Mouse (Mus musculus) mouse embryonic stem cell (cell line): ENCODE results near the gene Dolk.

Source experiments
- in situ Hi-C, 2 experiments: fragments of 300-500 bp; cut with MboI; formaldehyde crosslinking; loops; 1 replicate in 1 of 2; 3 replicates in 1 of 2; pipeline ENCODE4 v1.14.3; 2019 to 2020; ENCODE audit warnings: low sequenced_read_pairs in 2 of 2, low pct_unique_long_range_greater_than_20kb in 1 of 2, mixed read lengths in 1 of 2; ENCODE audit not compliant: unreplicated experiment in 1 of 2

The Dolk gene

DNA sequence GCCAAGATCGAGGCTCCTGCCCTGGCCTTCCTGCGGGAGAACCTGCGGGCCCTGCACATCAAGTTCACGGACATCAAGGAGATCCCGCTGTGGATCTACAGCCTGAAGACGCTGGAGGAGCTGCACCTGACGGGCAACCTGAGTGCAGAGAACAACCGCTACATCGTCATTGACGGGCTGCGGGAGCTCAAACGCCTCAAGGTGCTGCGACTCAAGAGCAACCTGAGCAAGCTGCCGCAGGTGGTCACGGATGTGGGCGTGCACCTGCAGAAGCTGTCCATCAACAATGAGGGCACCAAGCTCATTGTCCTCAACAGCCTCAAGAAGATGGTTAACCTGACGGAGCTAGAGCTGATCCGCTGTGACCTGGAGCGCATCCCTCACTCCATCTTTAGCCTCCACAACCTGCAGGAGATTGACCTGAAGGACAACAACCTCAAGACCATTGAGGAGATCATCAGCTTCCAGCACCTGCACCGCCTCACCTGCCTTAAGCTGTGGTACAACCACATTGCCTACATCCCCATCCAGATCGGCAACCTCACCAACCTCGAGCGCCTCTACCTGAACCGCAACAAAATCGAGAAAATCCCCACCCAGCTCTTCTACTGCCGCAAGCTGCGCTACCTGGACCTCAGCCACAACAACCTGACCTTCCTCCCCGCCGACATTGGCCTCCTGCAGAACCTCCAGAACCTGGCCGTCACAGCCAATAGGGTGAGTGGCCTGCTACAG lies 29.4 kb downstream of the Dolk start:
- in situ Hi-C loops: no loop called here

DNA sequence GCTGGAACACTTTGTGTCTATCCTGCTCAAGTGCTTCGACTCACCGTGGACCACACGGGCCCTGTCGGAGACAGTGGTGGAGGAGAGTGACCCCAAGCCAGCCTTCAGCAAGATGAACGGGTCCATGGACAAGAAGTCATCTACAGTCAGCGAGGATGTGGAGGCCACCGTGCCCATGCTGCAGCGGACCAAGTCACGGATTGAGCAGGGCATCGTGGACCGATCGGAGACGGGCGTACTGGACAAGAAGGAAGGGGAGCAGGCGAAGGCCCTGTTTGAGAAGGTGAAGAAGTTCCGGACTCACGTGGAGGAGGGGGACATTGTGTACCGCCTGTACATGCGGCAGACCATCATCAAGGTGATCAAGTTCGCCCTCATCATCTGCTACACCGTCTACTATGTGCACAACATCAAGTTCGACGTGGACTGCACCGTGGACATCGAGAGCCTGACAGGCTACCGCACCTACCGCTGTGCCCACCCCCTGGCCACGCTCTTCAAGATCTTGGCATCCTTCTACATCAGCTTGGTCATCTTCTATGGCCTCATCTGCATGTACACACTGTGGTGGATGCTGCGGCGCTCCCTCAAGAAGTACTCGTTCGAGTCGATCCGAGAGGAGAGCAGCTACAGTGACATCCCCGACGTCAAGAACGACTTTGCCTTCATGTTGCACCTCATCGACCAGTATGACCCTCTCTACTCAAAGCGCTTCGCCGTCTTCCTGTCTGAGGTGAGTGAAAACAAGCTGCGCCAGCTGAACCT lies 30.3 kb downstream of the Dolk start:
- in situ Hi-C loops: no loop called here

DNA sequence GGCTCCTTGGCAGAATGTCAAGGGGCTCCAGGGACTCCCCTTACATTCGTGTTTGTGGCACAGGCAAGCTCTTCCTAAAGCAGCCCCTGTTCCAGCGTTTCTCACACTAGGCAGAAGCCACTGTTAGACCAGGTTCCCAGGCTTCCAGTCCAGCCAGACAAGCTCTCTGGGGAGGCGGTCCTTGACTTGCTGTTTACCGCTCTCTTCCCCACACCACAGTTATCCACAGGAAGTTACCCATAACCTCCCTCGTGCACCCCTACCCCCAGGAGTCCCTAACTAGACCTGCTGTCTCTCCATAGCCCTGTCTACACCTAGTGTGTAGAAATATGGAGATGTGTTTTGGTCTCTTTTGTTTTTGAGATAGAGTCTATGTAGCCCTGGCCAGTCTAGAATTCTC lies 32.3 kb downstream of the Dolk start:
- in situ Hi-C loops: no loop called here

DNA sequence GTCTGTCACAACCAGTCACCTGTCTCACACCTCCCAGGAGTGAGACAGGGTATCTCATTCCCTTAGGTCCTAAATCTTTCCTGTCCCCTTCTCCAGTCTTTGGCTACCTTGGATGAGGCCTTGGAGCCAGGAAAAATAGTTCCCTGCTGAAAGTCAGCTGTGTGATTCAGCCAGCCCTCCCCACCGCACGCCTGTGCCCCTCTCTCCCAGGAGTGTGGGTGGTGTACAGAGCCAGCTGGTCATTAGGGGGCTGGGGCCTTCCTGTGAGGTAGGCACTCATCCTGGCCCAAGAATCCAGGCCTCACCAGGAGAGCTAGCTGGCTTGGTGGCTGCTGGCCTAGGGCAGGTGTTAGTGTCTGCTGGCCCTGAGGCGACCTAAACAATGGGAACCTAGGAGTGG lies 33.6 kb downstream of the Dolk start:
- in situ Hi-C loops: no loop called here

DNA sequence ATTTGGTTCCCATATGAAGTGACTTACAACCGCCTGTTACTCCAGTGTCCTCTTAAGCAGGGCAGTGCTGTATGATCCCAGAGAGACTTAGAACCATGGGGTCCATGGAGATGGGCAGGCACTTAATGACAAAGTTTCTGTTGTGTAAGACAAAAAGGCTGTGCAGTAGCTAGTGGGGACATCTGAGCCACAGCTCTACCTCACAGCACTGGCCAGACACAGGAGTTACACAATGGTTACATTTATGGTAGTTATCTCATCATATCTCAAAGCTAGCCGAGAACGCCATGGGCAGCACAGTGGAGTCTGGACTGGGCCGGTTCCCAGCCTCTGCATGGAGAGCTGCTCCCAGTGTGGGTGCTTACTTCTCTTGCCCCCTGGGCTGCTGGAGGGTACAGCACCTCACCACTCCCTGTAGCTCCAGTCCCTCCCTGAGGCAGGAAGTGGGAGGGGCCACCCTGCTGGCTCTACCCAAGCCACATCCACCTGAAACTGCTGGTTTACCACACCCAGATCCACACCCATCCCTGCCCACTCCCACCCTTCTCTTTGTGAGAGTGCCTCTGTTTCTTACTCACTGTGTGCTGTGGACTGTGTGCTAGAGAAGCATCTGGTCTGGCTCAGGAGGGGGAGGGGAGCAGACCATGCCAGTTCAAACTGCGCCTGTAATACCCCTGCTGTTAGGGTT lies 34.6 kb downstream of the Dolk start:
- in situ Hi-C loops: no loop called here

DNA sequence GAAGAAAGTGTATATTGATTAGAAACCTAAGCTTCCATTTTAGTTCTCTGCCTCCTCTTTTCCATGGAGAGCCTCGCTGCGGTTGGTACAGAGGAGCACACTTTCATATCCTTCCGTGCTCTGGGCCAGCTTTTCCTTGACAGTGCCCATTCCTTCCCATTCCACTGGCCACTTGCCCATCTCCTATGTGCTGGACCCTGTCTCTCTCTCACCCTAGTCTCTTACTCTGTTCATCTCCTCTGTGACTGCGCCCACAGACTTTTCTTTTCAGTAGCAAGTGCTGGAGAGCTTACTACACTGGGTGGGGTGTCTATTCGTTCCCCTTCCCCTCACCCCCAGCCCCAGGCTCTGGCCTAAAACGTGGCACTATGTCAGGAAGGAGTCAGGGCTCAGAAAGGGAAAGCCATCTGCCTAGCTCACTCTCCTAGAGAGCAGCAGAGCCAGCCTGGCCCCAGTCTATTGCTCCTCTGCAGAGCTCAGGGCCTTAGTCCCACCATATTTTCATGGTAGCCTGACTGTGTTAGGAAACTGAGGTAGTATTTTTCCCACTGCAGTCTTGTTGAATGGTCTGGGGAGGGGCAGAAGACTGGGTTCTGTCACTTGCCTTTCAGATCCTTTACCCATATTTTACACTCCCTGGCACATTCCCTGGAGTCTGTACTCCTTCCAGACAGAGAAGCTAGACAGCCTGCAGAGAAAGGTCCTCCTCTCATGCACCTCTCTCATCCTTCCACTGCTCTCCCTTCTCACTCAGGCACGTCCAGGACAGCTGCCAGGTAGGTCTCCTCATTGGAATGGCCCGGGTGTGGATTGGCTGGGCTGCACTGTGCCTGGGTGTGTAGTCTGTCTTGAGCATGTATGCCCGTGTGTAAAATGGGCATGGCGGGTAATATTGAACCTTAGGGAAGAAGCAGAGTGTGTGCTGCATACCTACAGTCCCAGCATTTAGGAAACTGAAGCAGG lies 35.7 kb downstream of the Dolk start:
- in situ Hi-C loops: no loop called here

DNA sequence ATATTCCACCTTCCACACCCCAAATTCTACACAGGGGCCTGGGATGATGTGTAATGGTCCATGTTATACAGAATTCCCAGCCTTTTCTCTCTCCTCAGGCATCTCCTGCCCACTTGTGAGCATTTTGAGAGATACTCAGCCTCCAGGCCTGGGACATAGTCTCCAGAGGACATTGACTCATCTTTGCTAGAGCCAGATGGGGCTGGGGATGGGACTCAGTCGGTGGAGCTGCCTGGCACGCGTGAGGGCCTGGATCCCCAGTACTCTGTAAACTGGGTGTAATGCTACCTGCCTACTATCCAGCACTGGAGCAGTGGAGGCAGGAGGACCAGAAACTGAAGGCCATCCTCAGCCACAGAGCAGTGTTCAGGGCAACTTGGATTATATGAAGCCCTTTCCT lies 37.0 kb downstream of the Dolk start:
- in situ Hi-C loops: no loop called here

DNA sequence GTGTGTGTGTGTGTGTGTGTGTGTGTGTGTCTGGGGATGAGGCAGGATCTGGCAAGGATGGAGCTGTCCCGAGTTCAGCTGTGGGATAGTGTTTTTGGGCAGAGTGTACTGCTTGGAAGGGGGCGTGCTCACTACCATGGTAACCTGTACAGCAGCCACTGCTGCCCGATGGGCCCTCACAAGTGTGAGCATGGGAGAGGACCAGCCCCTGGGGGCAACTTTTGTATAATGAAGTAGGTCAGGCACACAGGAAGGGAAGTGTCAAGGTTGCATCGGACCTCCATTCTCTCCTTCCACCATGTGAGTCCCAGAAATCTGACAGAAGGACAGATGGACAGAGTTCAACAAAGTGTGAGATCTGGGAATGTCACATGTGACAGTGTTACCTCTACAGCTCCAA lies 38.5 kb downstream of the Dolk start:
- in situ Hi-C loops: no loop called here

DNA sequence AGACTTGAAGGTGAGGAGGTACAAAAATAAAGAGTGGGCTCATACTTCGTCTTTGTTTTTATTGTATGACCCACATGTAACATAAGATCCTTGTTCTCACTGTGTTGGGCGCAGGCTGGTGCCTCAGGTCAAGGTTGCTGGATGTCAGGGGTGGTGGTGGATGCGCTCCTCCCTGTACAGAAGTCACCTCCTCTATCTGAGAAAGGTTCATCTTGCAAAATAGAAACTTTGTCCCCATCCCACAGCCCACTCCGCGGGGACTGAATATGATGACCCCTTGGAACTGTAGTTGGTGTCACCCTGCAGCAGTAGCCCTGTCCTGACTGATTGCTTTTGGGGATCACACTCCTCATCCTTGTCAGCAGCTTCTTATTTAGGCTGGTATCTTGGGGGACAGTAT lies 39.1 kb downstream of the Dolk start:
- in situ Hi-C loops: no loop called here

DNA sequence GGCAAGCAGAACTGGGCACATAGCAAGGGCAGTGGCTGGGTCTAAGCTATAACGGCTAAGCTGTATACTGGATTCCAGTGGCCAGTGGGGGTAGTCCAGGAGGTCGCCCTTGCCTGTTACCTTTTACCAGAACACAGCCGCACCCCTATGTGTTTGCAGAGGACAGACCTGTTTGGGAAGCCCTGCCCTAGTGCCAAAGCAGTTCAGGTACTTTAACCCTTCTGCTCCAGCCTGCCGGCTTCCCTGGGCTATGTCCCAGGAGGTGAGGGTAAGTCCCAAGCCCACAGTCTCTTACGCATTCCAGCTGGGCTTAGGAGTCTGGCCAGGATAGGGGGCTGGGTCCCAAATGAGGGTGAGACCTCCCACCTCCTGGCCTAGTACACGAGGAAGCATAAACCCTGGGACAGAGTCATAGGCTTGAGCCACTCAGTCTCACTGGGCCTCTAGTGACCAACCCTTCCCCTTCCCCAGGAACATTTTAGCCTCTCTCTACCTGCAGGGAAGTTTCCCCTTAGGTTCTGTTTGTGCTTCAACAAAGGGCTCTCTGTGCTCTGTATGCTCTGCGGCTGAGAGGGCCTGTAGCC lies 41.4 kb downstream of the Dolk start:
- in situ Hi-C loops: loop anchor here in 1 of 2 experiments (5.0 kb wide), 1 partner anchor 37 kb away; the partner anchor contains the start of gene Kyat1

DNA sequence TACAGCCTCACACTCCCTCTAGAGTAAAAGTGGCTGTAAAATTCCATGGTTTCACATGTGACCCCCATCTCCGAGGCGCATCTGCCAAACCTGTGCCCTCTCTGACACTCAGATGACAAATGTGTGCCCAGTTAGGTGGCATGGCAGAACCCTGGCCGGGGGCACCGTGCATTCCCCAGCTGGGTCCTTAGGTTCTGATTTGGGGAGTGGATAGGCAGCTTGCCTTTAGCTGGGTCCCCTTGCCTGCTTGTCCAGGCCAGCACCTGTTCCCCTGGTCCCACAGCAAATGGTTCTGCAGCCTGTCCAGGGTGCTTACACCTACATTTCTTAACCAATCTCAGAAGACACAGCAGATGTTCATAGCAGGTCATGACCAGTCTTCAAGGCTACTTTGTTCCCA lies 42.7 kb downstream of the Dolk start:
- in situ Hi-C loops: loop anchor here in 1 of 2 experiments (5.0 kb wide), 1 partner anchor 36 kb away; the partner anchor contains the start of gene Kyat1

DNA sequence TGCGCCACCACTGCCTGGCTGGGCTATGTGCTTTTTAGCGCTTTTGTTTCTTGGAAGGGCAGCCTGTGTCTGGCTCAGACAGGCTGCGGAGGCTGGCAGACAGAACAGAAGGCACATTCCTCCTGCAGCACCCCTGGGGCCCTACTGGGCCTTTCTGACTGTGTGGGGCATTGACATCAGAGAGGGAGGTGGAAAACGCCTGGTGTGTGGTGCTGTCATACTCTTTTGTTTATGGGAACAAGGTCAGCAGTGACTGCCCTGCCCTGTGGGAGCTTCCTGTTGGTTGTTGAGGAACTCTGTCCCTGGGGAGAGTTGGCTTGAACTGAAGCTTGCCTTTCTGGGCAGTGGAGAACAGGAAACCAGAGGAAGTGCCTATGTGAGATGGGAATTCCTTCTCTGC lies 43.6 kb downstream of the Dolk start:
- in situ Hi-C loops: loop anchor here in 1 of 2 experiments (5.0 kb wide), 1 partner anchor 35 kb away; the partner anchor contains the start of gene Kyat1

DNA sequence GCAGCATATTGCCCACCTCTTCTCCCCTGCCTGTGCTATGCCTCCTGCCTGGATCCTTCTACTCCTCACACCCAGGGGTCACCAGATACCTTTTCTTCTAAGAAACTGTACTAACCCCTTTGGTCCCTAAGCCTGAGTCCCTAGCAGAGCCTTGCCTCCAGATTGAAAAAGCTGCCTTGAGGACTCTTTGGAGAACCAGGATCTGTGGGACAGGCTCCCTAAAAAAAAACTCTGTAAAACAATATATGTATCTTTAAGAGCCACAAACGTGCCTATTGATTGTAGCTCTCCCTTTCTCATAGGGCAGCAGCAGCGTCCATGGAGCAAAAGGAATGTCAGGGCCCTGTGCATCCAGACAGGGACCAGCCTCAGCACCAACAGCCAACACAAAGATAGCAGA lies 45.9 kb downstream of the Dolk start, which contains the start of gene Gm28035:
Gene Gm28035 (plus strand): TSS at position 301 of the 400 bp plus-strand sequence.
- in situ Hi-C loops: loop anchor here in 1 of 2 experiments (5.0 kb wide), 1 partner anchor 33 kb away; the partner anchor contains the start of gene Kyat1

DNA sequence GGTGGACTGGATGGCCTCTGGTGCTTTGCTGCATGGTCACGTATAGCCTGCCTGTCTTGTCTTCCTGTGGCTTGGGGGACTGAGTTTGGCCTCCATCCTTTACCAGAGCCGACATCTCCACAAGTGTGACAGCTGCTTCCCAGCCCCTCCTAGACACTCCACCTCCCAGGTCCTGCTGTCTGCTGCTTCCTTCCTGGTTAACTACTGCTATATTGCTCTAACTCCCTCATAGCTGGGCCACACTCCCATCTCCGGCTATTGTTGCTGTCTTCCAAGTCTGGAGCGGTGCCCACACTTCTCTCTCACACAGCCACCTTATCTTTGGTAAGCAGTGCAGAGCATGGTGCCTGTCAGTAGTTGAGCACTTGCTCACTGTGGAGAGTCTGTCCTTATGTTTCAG lies 46.4 kb downstream of the Dolk start:
- in situ Hi-C loops: loop anchor here in 1 of 2 experiments (5.0 kb wide), 1 partner anchor 32 kb away; the partner anchor contains the start of gene Kyat1

DNA sequence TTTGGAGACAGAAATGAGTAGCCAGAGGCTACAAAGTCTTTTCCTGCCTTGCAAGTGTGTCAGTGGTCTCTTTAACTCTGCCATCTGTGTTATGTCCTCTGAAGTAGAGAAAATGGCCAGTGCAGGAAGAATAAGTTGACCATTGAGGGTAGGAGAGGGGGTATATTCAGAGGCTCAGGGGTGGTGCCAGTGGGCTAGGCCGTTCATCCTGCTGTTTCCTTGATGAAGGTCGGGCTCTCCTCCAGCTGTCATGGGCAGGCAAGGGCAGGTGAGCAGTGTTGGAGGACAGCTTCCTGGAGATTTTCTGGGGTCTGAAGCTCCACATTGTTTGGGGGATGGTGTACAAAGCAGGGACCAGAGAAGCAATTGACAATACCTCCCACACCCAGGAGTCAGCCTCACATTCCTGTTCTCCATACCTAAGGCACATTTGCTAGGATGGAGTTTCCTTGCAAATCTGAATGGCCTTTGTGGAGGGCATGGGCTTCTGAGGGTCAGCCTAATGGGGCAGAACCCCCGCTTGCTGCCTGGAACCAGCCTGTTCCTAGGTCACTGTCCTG lies 47.1 kb downstream of the Dolk start:
- in situ Hi-C loops: no loop called here

DNA sequence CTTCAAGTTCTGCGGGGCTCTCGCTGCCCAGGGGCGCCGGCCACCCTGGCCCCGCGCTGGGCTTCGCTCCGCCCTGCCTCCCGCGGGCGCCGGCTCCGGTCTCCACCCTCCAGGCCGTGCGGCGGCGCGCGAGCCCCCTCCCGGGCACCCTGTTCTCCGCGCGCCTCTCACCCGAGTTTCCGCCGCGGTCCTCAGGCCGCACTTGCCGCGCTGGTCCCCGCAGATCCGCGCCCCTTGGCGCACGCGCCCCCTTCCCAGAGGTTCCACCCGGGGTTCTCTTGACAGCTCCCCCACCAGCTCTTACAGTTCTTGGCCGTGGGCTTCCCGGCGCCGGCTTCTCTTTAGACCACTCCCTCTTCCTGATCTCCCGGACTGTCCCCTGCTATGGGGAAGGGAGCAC lies 48.3 kb downstream of the Dolk start:
- in situ Hi-C loops: no loop called here

DNA sequence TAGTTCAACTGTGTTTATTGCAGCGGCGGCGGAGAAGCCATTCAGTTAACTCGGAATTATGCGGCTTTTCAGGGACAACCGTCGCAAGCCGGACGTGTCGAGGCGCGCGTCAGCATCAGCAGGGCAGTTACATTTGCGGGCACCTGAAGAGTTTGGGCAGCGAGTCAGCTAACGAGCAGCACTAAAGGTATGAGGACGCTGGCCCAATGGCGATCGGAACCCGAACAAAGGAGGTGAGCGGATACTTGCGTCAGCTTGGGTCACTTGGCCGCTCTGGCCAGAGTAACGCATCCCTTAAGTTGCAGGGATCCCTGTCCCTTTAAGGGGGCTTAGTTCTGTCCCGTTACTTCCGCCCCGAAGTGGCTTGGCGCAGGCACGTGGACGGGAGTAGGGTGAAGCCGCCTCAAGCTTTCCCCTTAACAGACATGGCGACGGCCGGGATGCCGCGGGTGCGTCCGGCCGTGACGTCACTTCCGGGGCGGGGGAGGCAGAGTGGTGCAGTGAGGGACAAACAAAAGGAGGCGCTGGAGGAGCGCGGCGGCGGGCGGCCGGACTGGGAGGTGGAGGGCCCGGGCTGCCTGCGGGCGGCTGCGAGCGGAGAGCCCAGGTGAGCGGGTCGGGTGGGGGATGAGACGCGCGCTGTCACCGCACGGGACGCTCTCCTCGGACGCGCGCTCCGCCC lies 48.8 kb downstream of the Dolk start, which contains the start of gene Lrrc8a:
Gene Lrrc8a (plus strand): TSS at position 517 of the 682 bp plus-strand sequence.
- in situ Hi-C loops: no loop called here
